Mouse (Mus musculus) midbrain, embryonic 10.5 days (tissue): ENCODE measurements around the gene 1700029F12Rik. TPM values are rescaled to one million over a fixed set of nuclear protein-coding genes. Genes with fewer than 3 reads are reported as not detected.

Source experiments
- DNase-seq: peaks from one replicate; pipeline ENCODE4 v3.0.0-alpha.2; 2017; ENCODE audit warnings: low spot score
- H3K27ac ChIP-seq: fragments of 300-500 bp; sonication (generic); replicated peaks from 2 replicates; pipeline ENCODE4 v1.5.1; 2016; ENCODE audit warnings: mild to moderate bottlenecking
- H3K27me3 ChIP-seq: fragments of 300-500 bp; sonication (generic); 2 replicates; pipeline ENCODE4 v1.6.1; 2016; ENCODE audit warnings: low read depth, mild to moderate bottlenecking; ENCODE audit not compliant: poor library complexity, severe bottlenecking
- H3K36me3 ChIP-seq: fragments of 300-500 bp; sonication (generic); 2 replicates; pipeline ENCODE4 v1.6.1; 2016; ENCODE audit warnings: mild to moderate bottlenecking, moderate library complexity
- H3K4me1 ChIP-seq: fragments of 300-500 bp; sonication (generic); 2 replicates; pipeline ENCODE4 v1.6.1; 2016
- H3K4me3 ChIP-seq: fragments of 300-500 bp; sonication (generic); 2 replicates; pipeline ENCODE4 v1.5.1; 2016; ENCODE audit warnings: mild to moderate bottlenecking, moderate library complexity
- H3K9me3 ChIP-seq: fragments of 300-500 bp; sonication (generic); replicated peaks from 2 replicates; pipeline ENCODE4 v1.6.1; 2016; ENCODE audit warnings: mild to moderate bottlenecking
- WGBS: fragments of 180-500 bp; shearing (Covaris S2); methylation state at CpG from one replicate; pipeline ENCODE4 v1.1.7; 2016; 5-methylcytosine and 5-hydroxymethylcytosine counted together
- polyA plus RNA-seq: library from polyadenylated mRNA; unstranded; fragments of >200 nt; fragmentation: Nextera tagmentation; extraction: Ambion mirVana; gene quantifications from 2 replicates; pipeline ENCODE4 v1.2.1, GENCODE M21; 2016

1700029F12Rik gene
- polyA plus RNA-seq, 1 experiment from 2014 or later, result not detected

- DNase-seq, result no peak
- H3K36me3 ChIP-seq, result no peaks in the 10 kb centered on the region
- H3K4me1 ChIP-seq, result peaks cover 32% of the 10 kb centered on the region
- H3K27ac ChIP-seq, result peak overlapping the region; percentile 57; the same call in 1 of the 2 replicates
- no peaks in the 10 kb centered on the region for H3K9me3 ChIP-seq
- no peak overlapping the region for H3K4me3 ChIP-seq
- WGBS, result 64% methylated on average over 3 of the region's 3 CpGs
- H3K27me3 ChIP-seq, result peaks cover 36% of the 10 kb centered on the region
These were observed 30.3 kb upstream of the 1700029F12Rik start for GRCm38 (mm10) chr13:97064413-97064812.

GRCm38 (mm10) chr13:97063431-97063830 is 29.3 kb upstream of the 1700029F12Rik start:
- DNase-seq, result no peak
- no peaks in the 10 kb centered on the region for H3K9me3 ChIP-seq
- peaks cover 30% of the 10 kb centered on the region for H3K27me3 ChIP-seq
- WGBS, result 91% methylated on average over 2 of the region's 2 CpGs
- H3K4me1 ChIP-seq, result peaks cover 32% of the 10 kb centered on the region
- no peak overlapping the region for H3K27ac ChIP-seq
- no peaks in the 10 kb centered on the region for H3K36me3 ChIP-seq
- H3K4me3 ChIP-seq, result no peak overlapping the region

GRCm38 (mm10) chr13:97062151-97062550 is 28.0 kb upstream of the 1700029F12Rik start:
- Histone ChIP-seq H3K4me3 (no peak overlapping the region), H3K27ac (no peak overlapping the region), H3K27me3 (peaks cover 22% of the 10 kb centered on the region), H3K4me1 (peaks cover 20% of the 10 kb centered on the region), H3K36me3 (no peaks in the 10 kb centered on the region), H3K9me3 (no peaks in the 10 kb centered on the region)
- 89% methylated on average over 3 of the region's 3 CpGs for WGBS
- no peak for DNase-seq

- WGBS, result 77% methylated on average over 8 of the region's 8 CpGs
- no peaks in the 10 kb centered on the region for H3K36me3 ChIP-seq
These were observed 26.2 kb upstream of the 1700029F12Rik start for GRCm38 (mm10) chr13:97060331-97060730.

GRCm38 (mm10) chr13:97059746-97060145 is 25.6 kb upstream of the 1700029F12Rik start:
- no peaks in the 10 kb centered on the region for H3K9me3 ChIP-seq
- H3K36me3 ChIP-seq, result no peaks in the 10 kb centered on the region
- DNase-seq, result no peak
- H3K4me1 ChIP-seq, result peaks cover 8% of the 10 kb centered on the region
- H3K4me3 ChIP-seq, result no peak overlapping the region
- no peak overlapping the region for H3K27ac ChIP-seq
- H3K27me3 ChIP-seq, result peaks cover 9% of the 10 kb centered on the region; the same call in 1 of the 2 replicates
- 91% methylated on average over 6 of the region's 6 CpGs for WGBS

More at GRCm38 (mm10) chr13:97060331-97060730, 26.2 kb upstream of the 1700029F12Rik start:
- no peak for DNase-seq
- Histone ChIP-seq H3K9me3 (no peaks in the 10 kb centered on the region), H3K4me1 (peaks cover 11% of the 10 kb centered on the region), H3K4me3 (no peak overlapping the region), H3K27ac (no peak overlapping the region), H3K27me3 (peaks cover 10% of the 10 kb centered on the region; the same call in 1 of the 2 replicates)

GRCm38 (mm10) chr13:97057817-97058216 is 23.7 kb upstream of the 1700029F12Rik start:
- WGBS, result 58% methylated on average over 4 of the region's 4 CpGs

GRCm38 (mm10) chr13:97053844-97054243 is 19.7 kb upstream of the 1700029F12Rik start:
- Histone ChIP-seq H3K4me3 (no peak overlapping the region), H3K9me3 (no peaks in the 10 kb centered on the region), H3K4me1 (no peaks in the 10 kb centered on the region), H3K27me3 (no peaks in the 10 kb centered on the region), H3K27ac (no peak overlapping the region), H3K36me3 (no peaks in the 10 kb centered on the region)
- 85% methylated on average over 8 of the region's 8 CpGs for WGBS
- DNase-seq, result no peak

More at GRCm38 (mm10) chr13:97057817-97058216, 23.7 kb upstream of the 1700029F12Rik start:
- no peak overlapping the region for H3K27ac ChIP-seq
- no peak for DNase-seq
- no peaks in the 10 kb centered on the region for H3K4me1 ChIP-seq
- no peaks in the 10 kb centered on the region for H3K27me3 ChIP-seq
- H3K9me3 ChIP-seq, result no peaks in the 10 kb centered on the region
- H3K4me3 ChIP-seq, result no peak overlapping the region
- H3K36me3 ChIP-seq, result no peaks in the 10 kb centered on the region

GRCm38 (mm10) chr13:97052667-97053066 is 18.5 kb upstream of the 1700029F12Rik start:
- WGBS, result 20% methylated on average over 11 of the region's 11 CpGs
- Histone ChIP-seq H3K9me3 (no peaks in the 10 kb centered on the region), H3K27me3 (no peaks in the 10 kb centered on the region), H3K36me3 (no peaks in the 10 kb centered on the region), H3K27ac (no peak overlapping the region), H3K4me1 (no peaks in the 10 kb centered on the region), H3K4me3 (no peak overlapping the region)
- DNase-seq, result peak; percentile 73

- Histone ChIP-seq H3K9me3 (no peaks in the 10 kb centered on the region), H3K4me3 (no peak overlapping the region), H3K27me3 (no peaks in the 10 kb centered on the region), H3K36me3 (no peaks in the 10 kb centered on the region), H3K4me1 (no peaks in the 10 kb centered on the region), H3K27ac (no peak overlapping the region)
- WGBS, result 83% methylated on average over 6 of the region's 6 CpGs
- no peak for DNase-seq
These were observed 17.0 kb upstream of the 1700029F12Rik start for GRCm38 (mm10) chr13:97051158-97051557.

GRCm38 (mm10) chr13:97030075-97030474 is 4.1 kb downstream of the 1700029F12Rik start:
- 91% methylated on average over 13 of the region's 13 CpGs for WGBS
- Histone ChIP-seq H3K4me1 (no peaks in the 10 kb centered on the region), H3K27me3 (no peaks in the 10 kb centered on the region), H3K4me3 (no peak overlapping the region), H3K36me3 (no peaks in the 10 kb centered on the region), H3K9me3 (no peaks in the 10 kb centered on the region), H3K27ac (no peak overlapping the region)
- DNase-seq, result no peak

- Histone ChIP-seq H3K4me3 (no peak overlapping the region), H3K4me1 (no peaks in the 10 kb centered on the region), H3K27ac (no peak overlapping the region), H3K36me3 (no peaks in the 10 kb centered on the region), H3K27me3 (no peaks in the 10 kb centered on the region), H3K9me3 (no peaks in the 10 kb centered on the region)
- 72% methylated on average over 4 of the region's 4 CpGs for WGBS
- no peak for DNase-seq
These were observed 12.3 kb downstream of the 1700029F12Rik start for GRCm38 (mm10) chr13:97021906-97022305.

- H3K9me3 ChIP-seq, result no peaks in the 10 kb centered on the region
- no peaks in the 10 kb centered on the region for H3K27me3 ChIP-seq
- H3K4me3 ChIP-seq, result no peak overlapping the region
- no peaks in the 10 kb centered on the region for H3K36me3 ChIP-seq
- H3K4me1 ChIP-seq, result no peaks in the 10 kb centered on the region
- no peak overlapping the region for H3K27ac ChIP-seq
- no peak for DNase-seq
- 75% methylated on average over 5 of the region's 5 CpGs for WGBS
These were observed 14.0 kb downstream of the 1700029F12Rik start for GRCm38 (mm10) chr13:97020122-97020521.

- no peaks in the 10 kb centered on the region for H3K9me3 ChIP-seq
- no peak overlapping the region for H3K4me3 ChIP-seq
- no peaks in the 10 kb centered on the region for H3K36me3 ChIP-seq
- no peak overlapping the region for H3K27ac ChIP-seq
- no peak for DNase-seq
- H3K4me1 ChIP-seq, result no peaks in the 10 kb centered on the region
- WGBS, result 88% methylated on average over 3 of the region's 3 CpGs
- H3K27me3 ChIP-seq, result no peaks in the 10 kb centered on the region
These were observed 16.5 kb downstream of the 1700029F12Rik start for GRCm38 (mm10) chr13:97017711-97018110.

GRCm38 (mm10) chr13:97014366-97014765 is 19.8 kb downstream of the 1700029F12Rik start:
- Histone ChIP-seq H3K9me3 (no peaks in the 10 kb centered on the region), H3K27ac (no peak overlapping the region), H3K4me1 (no peaks in the 10 kb centered on the region), H3K36me3 (no peaks in the 10 kb centered on the region), H3K27me3 (no peaks in the 10 kb centered on the region), H3K4me3 (no peak overlapping the region)
- DNase-seq, result no peak
- 83% methylated on average over 4 of the region's 4 CpGs for WGBS
